Mouse (Mus musculus) frontal cortex, adult (tissue): ENCODE data around the gene Zdhhc19.

Source experiments
- ATAC-seq: cut with Nextera tagmentation; 2 replicates; pipeline ENCODE4 v1.9.2; 2017; ENCODE audit warnings: mild to moderate bottlenecking, moderate library complexity, mixed read lengths; ENCODE audit not compliant: low TSS enrichment

Zdhhc19 gene

GRCm38 (mm10) chr16:32550487-32550886, 54.4 kb downstream of the Zdhhc19 start:
- ATAC-seq, result no peak

- no peak for ATAC-seq
Measured at GRCm38 (mm10) chr16:32551346-32551747, 55.3 kb downstream of the Zdhhc19 start.

GRCm38 (mm10) chr16:32555588-32555987, 59.5 kb downstream of the Zdhhc19 start:
- no peak for ATAC-seq

GRCm38 (mm10) chr16:32559493-32559892, 63.4 kb downstream of the Zdhhc19 start:
- no peak for ATAC-seq

- no peak for ATAC-seq
Measured at GRCm38 (mm10) chr16:32563056-32563793, 67.2 kb downstream of the Zdhhc19 start.

- no peak for ATAC-seq
Measured at GRCm38 (mm10) chr16:32567282-32567681, 71.2 kb downstream of the Zdhhc19 start.

GRCm38 (mm10) chr16:32568401-32568800, 72.3 kb downstream of the Zdhhc19 start:
- ATAC-seq, result no peak

GRCm38 (mm10) chr16:32570042-32570441, 74.0 kb downstream of the Zdhhc19 start:
- ATAC-seq, result no peak

- ATAC-seq, result no peak
Measured at GRCm38 (mm10) chr16:32572528-32572927, 76.5 kb downstream of the Zdhhc19 start.

GRCm38 (mm10) chr16:32586482-32586881, 90.4 kb downstream of the Zdhhc19 start:
- no peak for ATAC-seq

GRCm38 (mm10) chr16:32588568-32588967, 92.5 kb downstream of the Zdhhc19 start:
- ATAC-seq, result no peak

GRCm38 (mm10) chr16:32591521-32591920, 95.5 kb downstream of the Zdhhc19 start:
- ATAC-seq, result no peak

- ATAC-seq, result no peak
Measured at GRCm38 (mm10) chr16:32593283-32593805, 97.3 kb downstream of the Zdhhc19 start.

GRCm38 (mm10) chr16:32593916-32594315, 97.9 kb downstream of the Zdhhc19 start:
- ATAC-seq, result no peak

- no peak for ATAC-seq
Measured at GRCm38 (mm10) chr16:32594701-32595100, 98.6 kb downstream of the Zdhhc19 start.

- ATAC-seq, result no peak
Measured at GRCm38 (mm10) chr16:32595142-32595855, 99.2 kb downstream of the Zdhhc19 start.

- ATAC-seq, result peak; percentile 34; the same call in 1 of the 2 replicates
Measured at GRCm38 (mm10) chr16:32597909-32598381, 101.9 kb downstream of the Zdhhc19 start.

- no peak for ATAC-seq
Measured at GRCm38 (mm10) chr16:32599151-32599550, 103.1 kb downstream of the Zdhhc19 start.

- no peak for ATAC-seq
Measured at GRCm38 (mm10) chr16:32602193-32602685, 106.2 kb downstream of the Zdhhc19 start.

GRCm38 (mm10) chr16:32607562-32608343, 111.7 kb downstream of the Zdhhc19 start:
- no peak for ATAC-seq

GRCm38 (mm10) chr16:32608344-32608711, 112.3 kb downstream of the Zdhhc19 start:
- no peak for ATAC-seq
